Mouse (Mus musculus) intestine, embryonic 14.5 days (tissue): ENCODE data around the gene Tex9. TPM values are rescaled to one million over a fixed set of nuclear protein-coding genes. Genes with fewer than 3 reads are reported as not detected.
"Not testable (repeated sequence)": the region's sequence is repeated elsewhere in the genome, so short reads cannot be mapped to it uniquely, and the experiment has no call there.

Experiments
- ATAC-seq: fragments of 200-750 bp; cut with Nextera tagmentation; replicated peaks from 2 replicates; pipeline ENCODE4 v1.8.0; 2017; ENCODE audit warnings: low read depth, moderate number of reproducible peaks, moderate TSS enrichment, moderate library complexity; ENCODE audit not compliant: low FRiP score, low TSS enrichment
- DNase-seq: peaks from one replicate; pipeline ENCODE4 v3.0.0-alpha.2; 2018; ENCODE audit warnings: low spot score
- H3K27ac ChIP-seq: fragments of 300-500 bp; sonication (generic); 2 replicates; pipeline ENCODE4 v1.5.1; 2014; ENCODE audit warnings: low read depth, mild to moderate bottlenecking, control low read depth
- H3K27me3 ChIP-seq: fragments of 300-500 bp; sonication (generic); replicated peaks from 2 replicates; pipeline ENCODE4 v1.6.1; 2014; ENCODE audit warnings: low read length, control low read depth; ENCODE audit not compliant: control insufficient read depth, insufficient read depth
- H3K36me3 ChIP-seq: fragments of 300-500 bp; sonication (generic); 2 replicates; pipeline ENCODE4 v1.6.1; 2014; ENCODE audit warnings: low read length, control low read depth; ENCODE audit not compliant: control insufficient read depth, insufficient read depth
- H3K4me1 ChIP-seq: fragments of 300-500 bp; sonication (generic); replicated peaks from 2 replicates; pipeline ENCODE4 v1.6.1; 2014; ENCODE audit warnings: low read length, control low read depth, mixed read lengths; ENCODE audit not compliant: control insufficient read depth, insufficient read depth
- H3K4me2 ChIP-seq: fragments of 300-500 bp; sonication (generic); 2 replicates; pipeline ENCODE4 v1.6.1; 2014; ENCODE audit warnings: low read length
- H3K4me3 ChIP-seq: fragments of 300-500 bp; sonication (generic); 2 replicates; pipeline ENCODE4 v1.5.1; 2014; ENCODE audit warnings: low read depth, low read length, control low read depth, mixed read lengths
- H3K9ac ChIP-seq: fragments of 300-500 bp; sonication (generic); 2 replicates; pipeline ENCODE4 v1.6.1; 2014; ENCODE audit warnings: mild to moderate bottlenecking, low read length
- H3K9me3 ChIP-seq: fragments of 300-500 bp; sonication (generic); 2 replicates; pipeline ENCODE4 v1.6.1; 2016; ENCODE audit warnings: low read length, control low read depth; ENCODE audit not compliant: control insufficient read depth
- WGBS: fragments of 180-500 bp; shearing (Covaris S2); extraction: QIAGEN DNeasy Blood & Tissue Kit; methylation state at CpG from one replicate; pipeline ENCODE4 v1.1.7; 2014; 5-methylcytosine and 5-hydroxymethylcytosine counted together
- microRNA-seq: library from miRNA; unstranded; fragments of <30 nt; microRNA quantifications from one replicate; pipeline ENCODE4, GENCODE M21; 2016
- polyA plus RNA-seq: library from polyadenylated mRNA; unstranded; fragments of >200 nt; fragmentation: Nextera tagmentation; extraction: Ambion mirVana; gene quantifications from 2 replicates; pipeline ENCODE4 v1.2.1, GENCODE M21; 2014

The Tex9 gene
- polyA plus RNA-seq, 1 experiment from 2014 or later: 22.8 TPM

- no peak overlapping the region for H3K27ac ChIP-seq
- no peaks in the 10 kb centered on the region for H3K27me3 ChIP-seq
- no peaks in the 10 kb centered on the region for H3K9me3 ChIP-seq
- H3K4me1 ChIP-seq: no peaks in the 10 kb centered on the region
- no peak overlapping the region for H3K4me3 ChIP-seq
- no peak overlapping the region for H3K9ac ChIP-seq
- no peak for ATAC-seq
- no peak overlapping the region for H3K4me2 ChIP-seq
- no peaks in the 10 kb centered on the region for H3K36me3 ChIP-seq
- DNase-seq: no peak
- 84% methylated on average over 8 of the region's 8 CpGs for WGBS
Measured at GRCm38 (mm10) chr9:72404446-72404845, 87.6 kb downstream of the Tex9 start.

GRCm38 (mm10) chr9:72403421-72403820, 88.6 kb downstream of the Tex9 start:
- Histone ChIP-seq H3K4me3 (no peak overlapping the region), H3K4me1 (no peaks in the 10 kb centered on the region), H3K27ac (no peak overlapping the region), H3K36me3 (no peaks in the 10 kb centered on the region), H3K9ac (no peak overlapping the region), H3K27me3 (no peaks in the 10 kb centered on the region), H3K9me3 (no peaks in the 10 kb centered on the region), H3K4me2 (no peak overlapping the region)
- 79% methylated on average over 6 of the region's 6 CpGs for WGBS
- DNase-seq (no peak), ATAC-seq (no peak)

DNA sequence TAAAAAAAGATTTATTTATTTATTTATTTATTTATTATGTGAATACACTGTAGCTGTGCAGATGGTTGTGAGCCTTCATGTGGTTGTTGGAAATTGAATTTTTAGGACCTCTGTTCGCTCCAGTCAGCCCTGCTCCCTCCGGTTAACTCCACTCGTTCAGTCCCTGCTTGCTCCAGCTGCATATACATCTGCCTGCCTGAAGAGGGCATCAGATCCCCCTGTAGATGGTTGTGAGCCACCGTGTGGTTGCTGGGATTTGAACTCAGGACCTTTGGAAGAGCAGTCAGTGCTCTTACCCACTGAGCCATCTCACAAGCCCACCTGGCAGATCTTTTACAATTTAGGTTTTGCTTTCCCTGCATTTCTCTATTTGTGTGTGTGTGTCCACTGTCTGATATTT, 90.2 kb downstream of the Tex9 start:
- DNase-seq, H3K36me3 ChIP-seq, H3K4me1 ChIP-seq, H3K4me3 ChIP-seq, H3K4me2 ChIP-seq, H3K27ac ChIP-seq, H3K9ac ChIP-seq, H3K27me3 ChIP-seq, ATAC-seq, H3K9me3 ChIP-seq: not testable (repeated sequence)
- 73% methylated on average over 4 of the region's 4 CpGs for WGBS

Small RNA genes lying within 50 kb of the gene (microRNA-seq; reads per million reads assigned to microRNA genes)
- gene Gm28010: not detected

Other genes with a start within 250 kb of the Tex9 start
- gene Zfp280d, start 217.4 kb downstream of the Tex9 start, polyA plus RNA-seq: 34.6 and 39.5 TPM in 2 replicates
- gene Mns1, start 54.2 kb downstream of the Tex9 start, polyA plus RNA-seq: 20.9 and 24.0 TPM in 2 replicates
- 17.9 and 18.0 TPM in 2 replicates for gene Rfx7, start 40.0 kb upstream of the Tex9 start, polyA plus RNA-seq
- gene Nedd4, start 170.1 kb upstream of the Tex9 start, polyA plus RNA-seq: 671 and 756 TPM in 2 replicates